ENCODE assay signal across 29 mouse cellular contexts in genomic region chr6:106876690-106877089, GRCm38 (mm10).
DNase-seq lines count a peak whose midpoint lies in the region; ATAC-seq and TF ChIP-seq lines count a peak whose summit lies in the region.
"Had no signal": no experiment of that assay in that cellular context is flagged by ENCODE, and none has a peak within 500 bp of the region (broad histone marks: within the 10 kb centered on the region; RNA-seq: fewer than 3 reads in every experiment).

No protein-coding gene starts in this region.

- no peak for TF ChIP-seq CTCF in stomach, postnatal 0 days (IDR thresholded peaks at IDR 0.05; ENCODE audit: low read depth)

- H3K4me1 ChIP-seq in intestine, embryonic 15.5 days (replicated peaks) = no peaks in the 10 kb centered on the region
- no peaks in the 10 kb centered on the region for H3K4me1 ChIP-seq in stomach, postnatal 0 days (replicated peaks; ENCODE audit: control insufficient read depth, insufficient read depth)
- H3K4me1 ChIP-seq in midbrain, embryonic 10.5 days = no peaks in the 10 kb centered on the region
- H3K4me1 ChIP-seq: embryonic facial prominence, embryonic 10.5 days; embryonic facial prominence, embryonic 13.5 days; forebrain, embryonic 12.5 days; forebrain, embryonic 15.5 days; heart, embryonic 13.5 days; hindbrain, embryonic 12.5 days; hindbrain, embryonic 15.5 days had no signal

- peak; percentile 15 for DNase-seq in kidney, adult 9 months
- DNase-seq in kidney, postnatal 14 days = no peak
- peak; percentile 6 for DNase-seq in Muller cell, postnatal 12 days (ENCODE audit: inconsistent ontology term)
- no peak for DNase-seq in stomach, postnatal 0 days (ENCODE audit: low spot score)
- no peak for DNase-seq in ovary, adult 18-20 months (ENCODE audit: low spot score)
- DNase-seq in midbrain, embryonic 10.5 days (ENCODE audit: low spot score) = no peak
- no peak for DNase-seq in adrenal gland, postnatal 14 days
- DNase-seq: adrenal gland, adult 8-10 months; adrenal gland, postnatal 36 days; cerebellum, adult 2 months; cerebellum, postnatal 10 days; cerebellum, postnatal 36 days; embryo, embryonic 11 days; gastrocnemius, postnatal 25 days; heart, adult 18-20 months; heart, postnatal 14 days; kidney, adult 11 months had no signal

- TF ChIP-seq EP300 in stomach, postnatal 0 days (optimal IDR thresholded peaks at IDR 0.05) = no peak

- H3K4me3 ChIP-seq in intestine, embryonic 15.5 days (replicated peaks) = no peak overlapping the region
- H3K4me3 ChIP-seq in stomach, postnatal 0 days (ENCODE audit: low read depth, low read length) = no peak overlapping the region
- H3K4me3 ChIP-seq in midbrain, embryonic 10.5 days = no peak overlapping the region
- H3K4me3 ChIP-seq: embryonic facial prominence, embryonic 10.5 days; embryonic facial prominence, embryonic 13.5 days; erythroblast, embryonic 14.5 days; forebrain, embryonic 12.5 days; forebrain, embryonic 15.5 days; heart, embryonic 13.5 days; hindbrain, embryonic 12.5 days; hindbrain, embryonic 15.5 days had no signal

- no peaks in the 10 kb centered on the region for H3K9me3 ChIP-seq in intestine, embryonic 15.5 days
- H3K9me3 ChIP-seq in stomach, postnatal 0 days (ENCODE audit: control insufficient read depth, low read length) = no peaks in the 10 kb centered on the region
- 0 out of 2 replicates have a peak, but pooled peaks cover 8% of the 10 kb centered on the region for H3K9me3 ChIP-seq in midbrain, embryonic 10.5 days (replicated peaks)
- H3K9me3 ChIP-seq: embryonic facial prominence, embryonic 10.5 days; embryonic facial prominence, embryonic 13.5 days; forebrain, embryonic 12.5 days; forebrain, embryonic 15.5 days; G1E; hindbrain, embryonic 15.5 days had no signal

- H3K27me3 ChIP-seq in intestine, embryonic 15.5 days (replicated peaks) = no peaks in the 10 kb centered on the region
- no peaks in the 10 kb centered on the region for H3K27me3 ChIP-seq in stomach, postnatal 0 days (ENCODE audit: control insufficient read depth, insufficient read depth, low read length)
- no peaks in the 10 kb centered on the region for H3K27me3 ChIP-seq in midbrain, embryonic 10.5 days (ENCODE audit: low read depth, poor library complexity, severe bottlenecking)
- H3K27me3 ChIP-seq: CH12.LX; embryonic facial prominence, embryonic 13.5 days; forebrain, embryonic 12.5 days; forebrain, embryonic 15.5 days; heart, embryonic 13.5 days; hindbrain, embryonic 12.5 days; hindbrain, embryonic 15.5 days had no signal

- no peak overlapping the region for H3K9ac ChIP-seq in intestine, embryonic 15.5 days
- no peak overlapping the region for H3K9ac ChIP-seq in stomach, postnatal 0 days (ENCODE audit: low read length)
- H3K9ac ChIP-seq: embryonic facial prominence, embryonic 13.5 days; forebrain, embryonic 12.5 days; forebrain, embryonic 15.5 days; heart, embryonic 13.5 days; hindbrain, embryonic 12.5 days; hindbrain, embryonic 15.5 days had no signal

- no peaks in the 10 kb centered on the region for H3K36me3 ChIP-seq in intestine, embryonic 15.5 days
- H3K36me3 ChIP-seq in stomach, postnatal 0 days (ENCODE audit: control insufficient read depth, insufficient read depth, low read length) = no peaks in the 10 kb centered on the region
- H3K36me3 ChIP-seq in midbrain, embryonic 10.5 days = no peaks in the 10 kb centered on the region
- H3K36me3 ChIP-seq: embryonic facial prominence, embryonic 10.5 days; embryonic facial prominence, embryonic 13.5 days; forebrain, embryonic 12.5 days; forebrain, embryonic 15.5 days; G1E; heart, embryonic 13.5 days; hindbrain, embryonic 12.5 days; hindbrain, embryonic 15.5 days had no signal

- ATAC-seq in intestine, embryonic 15.5 days = peak; percentile 88
- peak; percentile 71 for ATAC-seq in stomach, postnatal 0 days (ENCODE audit: low FRiP score, low TSS enrichment)
- ATAC-seq: activated CD4-positive, CD25-positive, alpha-beta regulatory T cell, adult 4 months; forebrain, embryonic 15.5 days had no signal

- 58% methylated on average over 1 of the region's 1 CpGs for WGBS in intestine, embryonic 15.5 days
- WGBS in stomach, postnatal 0 days = 69% methylated on average over 1 of the region's 1 CpGs
- WGBS in midbrain, embryonic 10.5 days = 82% methylated on average over 1 of the region's 1 CpGs

- H3K27ac ChIP-seq in intestine, embryonic 15.5 days = no peak overlapping the region
- no peak overlapping the region for H3K27ac ChIP-seq in stomach, postnatal 0 days (replicated peaks)
- H3K27ac ChIP-seq in midbrain, embryonic 10.5 days (replicated peaks) = no peak overlapping the region
- H3K27ac ChIP-seq: embryonic facial prominence, embryonic 10.5 days; embryonic facial prominence, embryonic 13.5 days; forebrain, embryonic 12.5 days; forebrain, embryonic 15.5 days; heart, embryonic 13.5 days; hindbrain, embryonic 12.5 days; hindbrain, embryonic 15.5 days had no signal

- no peak overlapping the region for H3K4me2 ChIP-seq in intestine, embryonic 15.5 days (replicated peaks)
- no peak overlapping the region for H3K4me2 ChIP-seq in stomach, postnatal 0 days (replicated peaks; ENCODE audit: low read depth)
- H3K4me2 ChIP-seq: embryonic facial prominence, embryonic 13.5 days; forebrain, embryonic 12.5 days; forebrain, embryonic 15.5 days; heart, embryonic 13.5 days; hindbrain, embryonic 12.5 days; hindbrain, embryonic 15.5 days had no signal

Comparison
In these comparisons a context has a peak if more than half of its experiments do, and no peak if none do; other contexts are left out.
1. DNase-seq: peak in kidney, adult 9 months (single experiment) and Muller cell, postnatal 12 days (single experiment); none in kidney, postnatal 14 days (single experiment), stomach, postnatal 0 days (single experiment), ovary, adult 18-20 months (single experiment), midbrain, embryonic 10.5 days (single experiment) and adrenal gland, postnatal 14 days (single experiment).